Mouse (Mus musculus): ENCODE results near the gene Adamts17. TPM values are rescaled to one million over a fixed set of nuclear protein-coding genes. Genes with fewer than 3 reads are reported as not detected.
A peak's percentile ranks its signal among the peaks of the same experiment; 100 is the strongest.

Gene Adamts17
- polyA plus RNA-seq, 1 experiment from 2014 or later, result 6.4 TPM

DNA sequence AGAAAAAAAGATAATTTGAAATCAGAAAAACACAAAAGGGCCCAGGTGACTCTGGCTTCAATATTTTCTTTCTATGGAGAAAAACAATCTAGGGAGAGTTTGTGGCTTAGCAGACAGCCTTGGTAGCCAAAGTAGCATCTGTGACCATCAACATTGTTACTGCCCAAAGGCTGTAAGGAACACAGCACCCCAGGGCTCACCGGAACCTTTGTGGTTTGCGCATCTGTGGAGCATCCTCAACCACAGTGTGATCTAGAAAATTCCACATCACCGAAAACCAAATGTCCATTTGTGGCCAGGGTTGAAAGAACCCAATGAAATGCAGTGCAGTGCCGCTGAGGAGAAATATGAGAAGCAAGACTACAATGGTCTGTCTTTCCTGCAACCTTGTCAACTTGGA is 27.2 kb upstream of the Adamts17 start:
- no peak for ATAC-seq (ENCODE audit: low read depth)
- Histone ChIP-seq H3K4me1 (replicated peaks) (0 out of 2 replicates have a peak, but pooled peaks cover 7% of the 10 kb centered on the region), H3K27me3 (no peaks in the 10 kb centered on the region), H3K4me2 (no peak overlapping the region), H3K9ac (no peak overlapping the region), H3K27ac (replicated peaks) (no peak overlapping the region), H3K4me3 (no peak overlapping the region), H3K9me3 (no peaks in the 10 kb centered on the region), H3K36me3 (no peaks in the 10 kb centered on the region)
- WGBS, result 87% methylated on average over 4 of the region's 4 CpGs

DNA sequence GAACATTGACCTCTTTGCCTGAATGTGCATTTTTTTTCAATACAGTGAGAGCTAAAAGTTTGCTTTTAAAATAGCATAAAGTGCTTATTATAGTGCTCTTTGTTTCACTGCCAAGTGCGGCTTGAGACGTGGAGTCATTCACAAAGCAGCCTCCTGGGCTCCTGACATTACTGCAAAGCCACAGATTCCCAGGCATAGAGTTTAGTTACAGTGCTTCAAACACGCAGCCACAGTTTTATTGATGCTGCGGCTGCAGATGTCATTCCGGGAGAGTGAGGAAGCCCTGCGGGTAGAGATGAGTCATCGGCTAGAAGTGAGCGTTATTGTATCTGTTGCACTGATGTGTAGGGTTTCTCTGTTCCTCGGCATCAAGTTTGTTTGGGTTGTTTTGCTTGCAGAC is 26.8 kb upstream of the Adamts17 start:
- Histone ChIP-seq H3K27ac (replicated peaks) (no peak overlapping the region), H3K9me3 (no peaks in the 10 kb centered on the region), H3K4me1 (replicated peaks) (0 out of 2 replicates have a peak, but pooled peaks cover 7% of the 10 kb centered on the region), H3K36me3 (no peaks in the 10 kb centered on the region), H3K9ac (no peak overlapping the region), H3K4me2 (no peak overlapping the region), H3K4me3 (no peak overlapping the region), H3K27me3 (no peaks in the 10 kb centered on the region)
- WGBS, result 50% methylated on average over 9 of the region's 9 CpGs
- ATAC-seq (ENCODE audit: low read depth), result no peak

DNA sequence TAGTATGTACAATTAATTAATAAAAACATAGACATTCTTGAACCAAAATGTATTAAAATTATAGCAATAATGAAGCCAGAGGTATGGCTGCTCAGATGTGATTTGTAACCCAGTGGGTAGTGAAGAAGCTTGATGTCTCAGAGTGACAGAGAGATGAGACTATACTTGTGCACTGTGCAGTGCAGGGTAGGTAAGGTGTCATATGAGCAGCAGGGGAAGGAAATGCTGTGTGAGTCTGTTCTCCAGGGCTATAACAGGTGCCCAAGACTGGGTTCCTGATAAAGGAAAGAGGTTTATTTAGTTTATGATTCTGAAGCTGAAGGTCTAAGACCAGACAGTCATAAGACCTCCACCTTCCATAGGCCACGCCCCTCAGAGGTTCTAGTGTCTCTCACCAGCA is 26.4 kb upstream of the Adamts17 start:
- no peak overlapping the region for H3K4me2 ChIP-seq
- no peak for ATAC-seq (ENCODE audit: low read depth)
- 87% methylated on average over 1 of the region's 1 CpGs for WGBS
- no peak overlapping the region for H3K4me3 ChIP-seq
- 0 out of 2 replicates have a peak, but pooled peaks cover 7% of the 10 kb centered on the region for H3K4me1 ChIP-seq (replicated peaks)
- H3K9ac ChIP-seq, result no peak overlapping the region
- no peaks in the 10 kb centered on the region for H3K9me3 ChIP-seq
- H3K27ac ChIP-seq (replicated peaks), result no peak overlapping the region
- H3K27me3 ChIP-seq, result no peaks in the 10 kb centered on the region
- no peaks in the 10 kb centered on the region for H3K36me3 ChIP-seq

DNA sequence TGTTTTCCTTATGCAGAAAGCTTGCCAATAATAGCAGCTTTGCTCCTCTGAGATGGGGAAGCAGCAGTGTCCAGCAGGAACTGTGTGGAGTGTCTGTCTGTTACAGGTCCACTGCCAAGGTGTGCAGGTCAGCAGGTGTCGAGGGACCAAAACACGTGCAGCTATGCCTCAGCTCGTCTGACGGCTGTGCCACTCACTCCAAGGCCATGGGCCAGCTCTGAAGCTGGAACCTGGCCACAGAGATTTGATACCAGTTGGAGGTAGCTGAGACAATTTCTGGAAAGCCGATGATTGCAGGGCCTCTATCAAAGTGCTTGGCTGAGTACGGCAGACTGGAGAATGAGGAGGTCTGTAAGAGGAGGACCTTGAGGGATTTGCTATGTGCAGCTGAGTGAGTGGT is 24.0 kb upstream of the Adamts17 start:
- WGBS, result 81% methylated on average over 6 of the region's 6 CpGs

DNA sequence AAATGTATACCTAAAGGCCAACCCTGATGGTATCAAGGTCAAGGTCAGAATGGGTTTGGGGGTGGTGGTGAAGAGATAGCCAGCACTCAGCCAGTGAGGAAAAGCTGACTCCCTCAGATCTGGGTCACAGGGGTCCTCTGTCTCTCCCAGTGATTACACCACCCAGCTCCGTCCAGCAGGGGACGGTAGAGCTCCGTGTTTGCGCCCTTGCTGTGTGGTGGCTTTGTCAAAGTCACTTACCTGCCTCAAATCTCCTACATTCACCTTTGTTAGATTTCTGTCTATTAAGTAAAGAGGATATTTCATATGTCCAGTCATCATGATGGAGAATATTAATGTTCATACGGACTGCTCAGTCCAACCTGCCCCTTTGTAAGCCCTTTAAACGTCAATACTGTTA is 19.5 kb upstream of the Adamts17 start:
- no peak for ATAC-seq (ENCODE audit: low read depth)
- Histone ChIP-seq H3K4me2 (no peak overlapping the region), H3K9ac (no peak overlapping the region), H3K36me3 (no peaks in the 10 kb centered on the region), H3K9me3 (no peaks in the 10 kb centered on the region), H3K27me3 (no peaks in the 10 kb centered on the region), H3K27ac (replicated peaks) (no peak overlapping the region), H3K4me1 (replicated peaks) (no peaks in the 10 kb centered on the region), H3K4me3 (no peak overlapping the region)
- WGBS, result 27% methylated on average over 6 of the region's 6 CpGs

More for the DNA sequence above, 24.0 kb upstream of the Adamts17 start:
- Histone ChIP-seq H3K36me3 (no peaks in the 10 kb centered on the region), H3K27ac (replicated peaks) (no peak overlapping the region), H3K4me1 (replicated peaks) (0 out of 2 replicates have a peak, but pooled peaks cover 7% of the 10 kb centered on the region), H3K4me2 (no peak overlapping the region), H3K9me3 (no peaks in the 10 kb centered on the region), H3K9ac (no peak overlapping the region), H3K27me3 (no peaks in the 10 kb centered on the region), H3K4me3 (no peak overlapping the region)
- no peak for ATAC-seq (ENCODE audit: low read depth)

DNA sequence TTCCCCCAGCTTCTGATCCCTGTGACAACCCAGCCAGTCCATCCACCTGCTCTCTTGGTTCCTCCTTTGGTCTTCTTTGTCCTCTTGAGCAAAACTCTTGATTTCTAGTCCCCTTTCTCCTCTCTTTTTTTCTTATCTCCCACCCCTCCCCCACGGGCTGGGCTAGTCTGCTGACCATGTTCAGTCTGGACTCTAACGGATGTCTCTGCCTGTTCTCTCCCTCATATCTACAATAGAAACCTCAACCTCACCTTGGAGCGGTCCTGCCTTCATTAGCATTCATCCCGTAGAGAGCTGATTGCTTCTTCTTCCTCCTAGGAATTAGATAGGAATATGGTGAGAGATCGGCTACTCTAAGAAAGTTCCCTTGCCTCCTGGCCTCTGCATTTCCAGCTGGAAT is 8.7 kb upstream of the Adamts17 start:
- H3K9ac ChIP-seq, result no peak overlapping the region
- WGBS, result 87% methylated on average over 5 of the region's 5 CpGs
- H3K36me3 ChIP-seq, result no peaks in the 10 kb centered on the region
- no peak overlapping the region for H3K4me3 ChIP-seq
- ATAC-seq (ENCODE audit: low read depth), result no peak
- peaks cover 7% of the 10 kb centered on the region; the same call in 1 of the 2 replicates for H3K4me1 ChIP-seq (replicated peaks)
- no peak overlapping the region for H3K4me2 ChIP-seq
- no peaks in the 10 kb centered on the region for H3K9me3 ChIP-seq
- no peak overlapping the region for H3K27ac ChIP-seq (replicated peaks)
- H3K27me3 ChIP-seq, result no peaks in the 10 kb centered on the region

DNA sequence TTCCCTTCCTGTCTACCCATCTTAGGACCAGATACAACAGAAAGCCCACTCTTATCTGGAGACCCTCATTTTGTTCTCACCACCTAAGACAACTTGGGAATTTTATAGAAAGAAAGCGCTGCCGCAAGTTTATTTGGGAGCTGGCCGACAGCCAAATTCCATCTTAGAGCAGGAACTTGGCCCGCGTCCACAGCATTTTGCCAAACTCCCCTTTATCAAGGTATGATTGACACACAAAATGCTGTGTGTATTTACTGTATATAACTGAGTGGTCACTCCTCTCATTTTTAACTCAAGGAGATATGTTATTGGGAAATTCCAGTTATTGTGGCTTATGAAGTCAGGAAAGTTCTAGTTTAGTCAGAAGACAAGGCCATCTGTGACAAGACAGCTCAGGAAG is 8.2 kb upstream of the Adamts17 start:
- WGBS, result 68% methylated on average over 5 of the region's 5 CpGs
- no peaks in the 10 kb centered on the region for H3K36me3 ChIP-seq
- no peak overlapping the region for H3K27ac ChIP-seq (replicated peaks)
- no peaks in the 10 kb centered on the region for H3K27me3 ChIP-seq
- no peak overlapping the region for H3K9ac ChIP-seq
- no peak for ATAC-seq (ENCODE audit: low read depth)
- no peak overlapping the region for H3K4me3 ChIP-seq
- peaks cover 7% of the 10 kb centered on the region; the same call in 1 of the 2 replicates for H3K4me1 ChIP-seq (replicated peaks)
- H3K4me2 ChIP-seq, result no peak overlapping the region
- H3K9me3 ChIP-seq, result no peaks in the 10 kb centered on the region

DNA sequence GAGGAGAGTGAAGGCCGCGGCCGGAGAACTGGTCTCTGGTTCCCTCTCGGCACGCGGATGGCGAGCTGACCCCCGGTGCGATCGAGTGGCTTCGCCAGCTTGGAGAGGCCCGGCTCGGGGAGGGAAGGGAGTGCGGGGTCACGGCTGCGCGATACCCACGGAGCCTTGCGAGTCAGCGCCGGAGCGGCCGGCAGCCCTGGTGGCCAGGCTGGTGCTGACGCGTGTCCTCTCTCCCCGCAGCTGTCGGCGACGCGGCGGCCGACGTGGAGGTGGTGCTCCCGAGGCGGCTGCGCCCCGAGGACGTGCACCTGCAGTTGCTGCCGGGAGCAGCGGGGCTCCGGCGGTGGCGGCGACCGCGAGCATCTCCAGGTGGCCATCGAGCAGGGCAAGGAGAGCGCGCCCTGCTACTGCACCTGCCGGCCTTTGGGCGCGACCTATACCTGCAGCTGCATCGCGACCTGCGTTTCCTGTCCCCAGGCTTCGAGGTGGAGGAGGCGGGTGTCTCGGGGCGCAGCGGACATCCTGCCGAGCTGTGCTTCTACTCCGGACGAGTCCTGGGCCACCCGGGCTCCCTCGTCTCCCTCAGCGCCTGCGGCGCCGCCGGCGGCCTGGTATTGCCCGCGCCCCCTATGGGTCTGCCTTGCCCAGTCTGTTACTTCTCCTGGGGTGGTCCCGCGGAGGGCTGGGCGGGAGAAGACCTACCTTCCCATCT is 629 bp downstream of the Adamts17 start:
- Histone ChIP-seq H3K4me3 (peak overlapping the region; percentile 73), H3K36me3 (no peaks in the 10 kb centered on the region), H3K27me3 (peaks cover 31% of the 10 kb centered on the region), H3K4me1 (replicated peaks) (peaks cover 25% of the 10 kb centered on the region), H3K9ac (peak overlapping the region; percentile 80), H3K27ac (replicated peaks) (peak overlapping the region; percentile 78), H3K9me3 (no peaks in the 10 kb centered on the region), H3K4me2 (peak overlapping the region; percentile 98)
- WGBS, result under 1% methylated on average over 67 of the region's 76 CpGs
- ATAC-seq (ENCODE audit: low read depth), result peak; percentile 76

DNA sequence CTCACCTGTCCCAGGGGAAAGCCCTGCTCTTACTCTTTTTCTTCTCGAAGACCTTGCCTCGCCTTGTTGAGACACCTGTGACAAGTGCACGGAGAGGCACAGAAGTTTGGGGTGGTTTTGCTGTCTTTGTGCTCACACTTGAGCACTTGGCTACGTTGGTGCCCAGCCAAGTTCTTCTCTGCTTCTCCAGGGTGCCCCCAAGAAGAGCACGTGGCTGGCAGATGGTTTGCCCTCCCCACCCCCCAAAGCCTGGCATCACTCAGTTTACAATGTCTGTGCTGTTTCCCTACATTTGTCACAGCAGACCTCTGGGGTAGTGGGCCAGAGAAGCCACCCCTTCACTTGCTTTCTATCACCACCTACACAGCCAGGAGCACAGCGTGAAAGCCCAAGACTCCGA is 1.6 kb downstream of the Adamts17 start:
- peak overlapping the region; percentile 73 for H3K4me3 ChIP-seq
- H3K9ac ChIP-seq, result peak overlapping the region; percentile 80
- H3K9me3 ChIP-seq, result no peaks in the 10 kb centered on the region
- no peaks in the 10 kb centered on the region for H3K36me3 ChIP-seq
- no peak for ATAC-seq (ENCODE audit: low read depth)
- 70% methylated on average over 7 of the region's 7 CpGs for WGBS
- peaks cover 31% of the 10 kb centered on the region for H3K27me3 ChIP-seq
- peak overlapping the region; percentile 98 for H3K4me2 ChIP-seq
- no peak overlapping the region for H3K27ac ChIP-seq (replicated peaks)
- peaks cover 25% of the 10 kb centered on the region for H3K4me1 ChIP-seq (replicated peaks)

DNA sequence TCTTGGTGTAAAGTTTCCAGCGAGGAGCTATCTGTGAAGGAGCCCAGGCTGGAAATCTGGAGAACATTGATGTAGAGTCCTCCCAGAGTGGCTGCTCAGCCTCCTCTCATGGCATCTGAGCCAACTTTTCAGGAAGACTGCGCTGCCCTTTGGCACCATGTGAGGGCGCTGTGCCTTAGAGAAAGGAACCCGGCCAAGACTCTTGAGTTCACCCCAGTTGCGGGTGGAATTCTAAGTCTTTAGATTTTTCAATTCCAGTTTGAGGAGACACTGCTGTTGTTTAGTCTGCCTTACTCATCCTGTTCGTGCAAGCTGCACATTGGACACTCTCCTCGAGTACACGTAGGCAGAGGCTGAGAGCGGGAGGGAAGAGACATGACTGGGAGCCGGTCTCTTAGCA is 2.5 kb downstream of the Adamts17 start:
- WGBS, result 57% methylated on average over 10 of the region's 10 CpGs
- Histone ChIP-seq H3K9ac (no peak overlapping the region), H3K4me2 (0 out of 2 replicates have a peak overlapping the region, but pooled peaks have one; percentile 98), H3K36me3 (no peaks in the 10 kb centered on the region), H3K4me3 (no peak overlapping the region), H3K27ac (replicated peaks) (no peak overlapping the region), H3K27me3 (peaks cover 31% of the 10 kb centered on the region), H3K9me3 (no peaks in the 10 kb centered on the region), H3K4me1 (replicated peaks) (peaks cover 25% of the 10 kb centered on the region)
- ATAC-seq (ENCODE audit: low read depth), result no peak

DNA sequence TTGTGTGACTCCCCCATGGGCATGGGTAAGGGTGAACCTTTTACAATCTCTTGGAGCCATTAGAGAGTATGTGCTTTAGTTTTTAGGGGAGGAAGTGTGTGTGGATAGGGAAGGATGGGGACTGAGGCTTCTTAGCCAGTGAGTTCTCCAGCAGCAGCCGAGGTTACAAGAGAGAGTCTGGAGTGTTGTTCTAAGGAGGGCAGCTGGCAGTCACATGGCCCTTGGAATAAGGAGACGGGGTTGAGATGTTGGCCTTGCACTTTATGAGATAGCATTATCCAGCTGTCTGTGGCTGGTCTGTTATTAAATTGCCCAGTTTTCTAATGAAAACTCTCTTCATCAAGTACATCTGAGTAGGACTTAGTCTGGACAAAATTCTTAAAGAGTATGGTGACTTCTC is 4.3 kb downstream of the Adamts17 start:
- Histone ChIP-seq H3K9ac (no peak overlapping the region), H3K4me3 (no peak overlapping the region), H3K9me3 (no peaks in the 10 kb centered on the region), H3K36me3 (no peaks in the 10 kb centered on the region), H3K4me1 (replicated peaks) (peaks cover 25% of the 10 kb centered on the region), H3K4me2 (no peak overlapping the region), H3K27me3 (peaks cover 23% of the 10 kb centered on the region), H3K27ac (replicated peaks) (no peak overlapping the region)
- WGBS, result 82% methylated on average over 2 of the region's 2 CpGs
- no peak for ATAC-seq (ENCODE audit: low read depth)

DNA sequence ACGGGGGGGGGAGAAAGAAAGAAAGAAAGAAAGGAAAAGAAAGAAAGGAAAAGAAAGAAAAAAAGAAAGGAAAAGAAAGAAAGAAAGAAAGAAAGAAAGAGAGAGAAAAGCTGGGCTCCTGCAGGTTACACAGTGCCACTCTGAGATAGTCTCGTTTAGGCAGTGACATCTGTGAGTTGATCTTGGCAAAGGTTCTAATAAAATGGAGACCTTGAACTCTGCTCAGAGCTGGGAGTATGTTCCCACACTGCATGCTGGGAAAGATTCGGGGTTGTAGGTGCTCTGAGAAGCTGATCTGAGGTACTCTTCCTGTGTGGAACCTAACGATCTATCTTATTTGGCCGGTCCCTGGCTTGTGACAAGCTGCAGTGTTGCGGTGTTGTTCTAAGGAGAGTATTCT is 7.0 kb downstream of the Adamts17 start:
- no peaks in the 10 kb centered on the region; the same call in 1 of the 2 replicates for H3K36me3 ChIP-seq
- peaks cover 12% of the 10 kb centered on the region for H3K27me3 ChIP-seq
- H3K27ac ChIP-seq (replicated peaks), result no peak overlapping the region
- no peak overlapping the region for H3K4me3 ChIP-seq
- WGBS, result 79% methylated on average over 6 of the region's 6 CpGs
- peaks cover 11% of the 10 kb centered on the region; the same call in 1 of the 2 replicates for H3K4me1 ChIP-seq (replicated peaks)
- no peak for ATAC-seq (ENCODE audit: low read depth)
- no peaks in the 10 kb centered on the region for H3K9me3 ChIP-seq
- H3K9ac ChIP-seq, result no peak overlapping the region
- no peak overlapping the region for H3K4me2 ChIP-seq

DNA sequence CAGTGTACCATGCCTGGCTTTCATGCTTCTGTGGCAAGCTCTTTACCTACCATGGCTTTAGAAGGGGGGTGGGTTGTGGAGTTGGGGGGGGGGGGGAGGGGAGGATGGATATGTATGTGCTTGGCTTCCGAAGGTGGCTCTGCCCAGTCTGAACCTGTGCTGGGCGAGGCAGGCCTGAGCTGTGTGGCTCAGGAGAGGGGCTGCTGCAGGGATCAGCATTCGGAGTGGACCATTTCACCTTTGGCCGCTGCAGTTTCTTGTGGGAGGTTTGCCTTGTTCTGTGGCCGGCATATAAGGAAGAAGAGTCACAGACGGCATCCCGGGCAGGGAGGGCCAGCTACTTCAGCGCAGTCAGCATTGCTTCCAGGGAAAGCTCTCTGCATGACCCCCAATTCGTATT is 7.8 kb downstream of the Adamts17 start:
- Histone ChIP-seq H3K4me3 (no peak overlapping the region), H3K4me2 (no peak overlapping the region), H3K4me1 (replicated peaks) (0 out of 2 replicates have a peak, but pooled peaks cover 7% of the 10 kb centered on the region), H3K9ac (no peak overlapping the region), H3K27ac (replicated peaks) (no peak overlapping the region), H3K36me3 (no peaks in the 10 kb centered on the region; the same call in 1 of the 2 replicates), H3K27me3 (0 out of 2 replicates have a peak, but pooled peaks cover 6% of the 10 kb centered on the region), H3K9me3 (no peaks in the 10 kb centered on the region)
- ATAC-seq (ENCODE audit: low read depth), result no peak
- 85% methylated on average over 9 of the region's 9 CpGs for WGBS

All from neural tube, embryonic 13.5 days (tissue).